Mouse (Mus musculus) adrenal gland, adult 10 weeks (tissue): Measurements from ENCODE around the gene Fasn. TPM values are rescaled to one million over a fixed set of nuclear protein-coding genes. Genes with fewer than 3 reads are reported as not detected.

Experiments
- polyA plus RNA-seq: library from polyadenylated mRNA; stranded (reverse); fragments of 350-450 nt; fragmentation: Illumina TruSeq; extraction: RNeasy Lipid Tissue Mini Kit (QIAGEN cat#74804); gene quantifications from one replicate; pipeline ENCODE4 v1.2.3, GENCODE M21; 2014; ENCODE audit warnings: low read depth, low replicate concordance

Fasn gene
- polyA plus RNA-seq = 10.8 TPM

DNA sequence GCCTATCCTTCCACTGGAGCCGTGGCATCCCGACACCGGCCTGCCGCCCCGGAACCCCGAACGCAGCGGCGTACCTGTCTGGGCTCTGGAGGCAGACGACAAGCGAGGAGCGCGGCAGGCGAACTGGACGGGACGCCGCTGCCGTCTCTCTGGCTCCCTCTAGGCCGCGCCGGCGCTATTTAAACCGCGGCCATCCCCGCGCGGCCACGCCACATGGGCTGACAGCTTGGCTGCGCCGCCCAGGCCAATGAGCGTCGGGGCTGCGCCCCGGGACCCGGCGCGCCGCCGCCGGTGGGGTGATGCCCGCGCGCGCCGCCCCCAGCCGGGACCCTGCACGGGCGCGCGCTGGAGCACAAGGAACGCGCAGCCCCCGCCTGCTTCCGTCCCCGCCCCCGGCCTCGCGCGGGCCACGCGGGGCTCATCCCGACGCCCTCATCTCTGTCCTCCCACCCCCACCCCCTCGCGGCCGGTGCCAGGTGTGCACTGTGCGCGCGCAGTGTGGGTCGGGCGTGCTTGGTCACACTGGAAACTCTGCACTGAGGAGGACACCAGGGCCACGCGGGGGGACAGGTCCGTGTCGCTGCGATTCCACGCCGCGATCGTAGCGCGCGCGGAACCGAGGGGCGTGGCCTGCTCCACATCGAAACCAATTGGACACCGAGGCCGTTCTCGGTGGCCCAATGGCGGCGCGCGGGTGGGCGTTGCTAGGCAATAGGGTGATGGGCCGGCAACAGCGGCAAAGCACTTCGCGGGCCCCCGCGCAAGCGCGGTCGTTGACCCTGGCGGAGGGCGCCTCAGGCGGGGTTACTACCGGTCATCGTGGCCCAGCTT is at the start of gene Fasn:
TSS of gene Fasn (minus strand) at position 592 of the 831 bp plus-strand sequence.

GRCm38 (mm10) chr11:120795756-120796613 is 28.4 kb downstream of the Fasn start, which contains the start of gene Dus1l:
TSS of gene Dus1l (minus strand) at chr11:120796403.

DNA sequence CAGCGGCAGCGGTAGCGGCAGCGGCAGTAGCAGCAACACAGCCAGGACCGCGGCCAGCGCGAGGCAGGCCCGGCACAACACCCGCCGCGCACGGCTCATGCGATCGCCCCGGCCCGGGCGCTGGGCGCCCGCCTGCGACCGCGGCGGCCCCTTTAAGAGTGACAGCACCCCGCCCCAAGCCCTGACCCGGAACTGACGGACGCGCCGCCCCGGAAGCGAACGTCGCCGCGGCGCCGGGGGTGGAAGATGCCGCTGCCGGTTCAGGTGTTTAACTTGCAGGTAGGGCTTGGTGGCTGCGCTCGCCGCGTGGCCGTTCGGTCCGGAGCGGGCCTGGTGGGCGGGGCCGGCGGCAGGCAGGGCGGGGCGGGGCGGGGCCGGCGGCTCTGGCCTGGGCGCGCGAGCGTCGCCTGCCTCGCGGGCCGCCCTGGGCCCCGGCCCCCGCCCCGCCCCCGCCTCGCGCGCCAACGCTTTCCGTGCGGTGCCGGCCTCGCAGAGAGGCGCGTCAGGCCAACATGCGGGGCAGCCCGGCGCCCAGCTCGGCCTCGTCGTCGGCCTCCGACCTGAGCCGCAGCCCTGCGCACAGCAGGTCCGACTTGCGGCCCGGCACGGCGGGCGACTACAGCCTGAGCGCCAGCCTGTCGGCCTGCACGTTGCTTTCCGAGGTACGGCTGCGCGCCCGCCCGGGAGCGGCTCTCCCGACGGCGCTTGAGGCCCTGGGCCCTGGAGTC is 40.1 kb downstream of the Fasn start, which contains the start of the genes Rfng and Gps1:
TSS of gene Rfng (minus strand) at position 144 of the 728 bp plus-strand sequence.
TSS of gene Gps1 (plus strand) at position 209 of the 728 bp plus-strand sequence.

DNA sequence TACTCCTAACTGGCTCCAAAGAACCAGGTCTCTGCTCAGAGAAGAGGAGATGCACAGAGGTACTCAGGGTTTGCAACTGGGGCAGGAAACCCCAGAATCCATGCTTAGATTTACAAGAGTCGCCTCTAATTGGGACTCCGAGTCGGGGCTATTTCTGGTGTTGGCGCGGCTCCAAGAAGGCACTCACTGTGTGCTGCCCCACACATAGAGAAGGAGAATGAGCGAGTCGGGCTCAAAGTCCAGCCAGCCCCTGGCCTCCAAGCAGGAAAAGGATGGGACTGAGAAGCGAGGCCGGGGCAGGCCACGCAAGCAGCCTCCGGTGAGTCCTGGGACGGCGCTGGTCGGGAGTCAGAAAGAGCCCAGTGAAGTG is 61.7 kb downstream of the Fasn start, which contains the start of gene Hmga1b:
TSS of gene Hmga1b (plus strand) at position 123 of the 370 bp plus-strand sequence.

Other genes starting within 250 kb of the Fasn start
- 32.9 TPM for gene Arhgdia, start 242.9 kb downstream of the Fasn start, polyA plus RNA-seq
- gene Alyref, start 226.2 kb downstream of the Fasn start, polyA plus RNA-seq = 20.8 TPM
- 10.3 TPM for gene Anapc11, start 226.1 kb downstream of the Fasn start, polyA plus RNA-seq
- not detected for gene Npb, start 216.1 kb downstream of the Fasn start, polyA plus RNA-seq
- gene Pcyt2, start 206.6 kb downstream of the Fasn start, polyA plus RNA-seq = 14.4 TPM
- 7.9 TPM for gene Sirt7, start 199.3 kb downstream of the Fasn start, polyA plus RNA-seq
- gene Mafg, start 190.9 kb downstream of the Fasn start, polyA plus RNA-seq = 17.5 TPM
- gene Pycr1, start 180.8 kb downstream of the Fasn start, polyA plus RNA-seq = 0.52 TPM
- gene Myadml2, start 176.4 kb downstream of the Fasn start, polyA plus RNA-seq = not detected
- gene Notum, start 163.4 kb downstream of the Fasn start, polyA plus RNA-seq = not detected
- 2.4 TPM for gene Aspscr1, start 151.6 kb downstream of the Fasn start, polyA plus RNA-seq
- 1.7 TPM for gene Cenpx, start 110.8 kb downstream of the Fasn start, polyA plus RNA-seq
- 0.47 TPM for gene Lrrc45, start 110.6 kb downstream of the Fasn start, polyA plus RNA-seq
- gene Rac3, start 103.1 kb downstream of the Fasn start, polyA plus RNA-seq = not detected
- not detected for gene Dcxr, start 97.3 kb downstream of the Fasn start, polyA plus RNA-seq
- 1.2 TPM for gene Cbr2, start 92.4 kb downstream of the Fasn start, polyA plus RNA-seq
- gene Hmga1b, start 61.8 kb downstream of the Fasn start, polyA plus RNA-seq = not detected
- gene Rfng, start 40.3 kb downstream of the Fasn start, polyA plus RNA-seq = not detected
- gene Gps1, start 40.3 kb downstream of the Fasn start, polyA plus RNA-seq = 30.7 TPM
- gene Dus1l, start 28.1 kb downstream of the Fasn start, polyA plus RNA-seq = 4.8 TPM
- 1.2 TPM for gene Ccdc57, start 108.3 kb upstream of the Fasn start, polyA plus RNA-seq
- gene Slc16a3, start 123.9 kb upstream of the Fasn start, polyA plus RNA-seq = 0.12 TPM
- 73.3 TPM for gene Csnk1d, start 166.8 kb upstream of the Fasn start, polyA plus RNA-seq
- gene Cd7, start 214.9 kb upstream of the Fasn start, polyA plus RNA-seq = not detected
- not detected for gene Sectm1b, start 239.0 kb upstream of the Fasn start, polyA plus RNA-seq